Mouse (Mus musculus) inflammation-experienced regulatory T-cells, adult 16 weeks (primary cell): Measurements from ENCODE around the gene Clpsl2. TPM values are rescaled to one million over a fixed set of nuclear protein-coding genes. Genes with fewer than 3 reads are reported as not detected.

Experiments used
- polyA plus RNA-seq: library from polyadenylated mRNA; unstranded; fragments of 100-300 nt; shearing (Covaris generic); gene quantifications from one replicate; pipeline ENCODE4 v1.2.1, GENCODE M21; 2017

The Clpsl2 gene
- polyA plus RNA-seq = not detected

DNA sequence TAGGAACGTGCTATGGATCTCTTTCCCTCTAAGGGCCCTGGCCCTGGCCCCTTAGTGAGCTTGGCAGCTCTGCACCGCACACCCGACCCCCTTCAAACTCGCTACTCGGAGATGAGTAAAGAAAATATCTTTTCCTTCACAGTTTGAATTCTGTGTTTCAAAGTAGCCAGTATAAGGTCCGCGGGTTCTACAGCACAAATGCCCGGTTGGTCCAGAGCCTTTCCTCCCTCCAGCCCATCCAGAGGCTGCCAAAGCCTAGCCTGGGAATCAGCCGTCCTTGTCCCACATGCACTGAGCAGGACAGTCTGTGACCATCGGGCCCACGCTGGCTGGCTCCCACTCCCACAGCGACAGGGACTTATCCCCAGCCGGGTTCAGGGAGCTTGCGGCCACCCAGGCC is at the start of gene Clpsl2:
TSS of gene Clpsl2 (plus strand) at position 301 of the 400 bp plus-strand sequence.

DNA sequence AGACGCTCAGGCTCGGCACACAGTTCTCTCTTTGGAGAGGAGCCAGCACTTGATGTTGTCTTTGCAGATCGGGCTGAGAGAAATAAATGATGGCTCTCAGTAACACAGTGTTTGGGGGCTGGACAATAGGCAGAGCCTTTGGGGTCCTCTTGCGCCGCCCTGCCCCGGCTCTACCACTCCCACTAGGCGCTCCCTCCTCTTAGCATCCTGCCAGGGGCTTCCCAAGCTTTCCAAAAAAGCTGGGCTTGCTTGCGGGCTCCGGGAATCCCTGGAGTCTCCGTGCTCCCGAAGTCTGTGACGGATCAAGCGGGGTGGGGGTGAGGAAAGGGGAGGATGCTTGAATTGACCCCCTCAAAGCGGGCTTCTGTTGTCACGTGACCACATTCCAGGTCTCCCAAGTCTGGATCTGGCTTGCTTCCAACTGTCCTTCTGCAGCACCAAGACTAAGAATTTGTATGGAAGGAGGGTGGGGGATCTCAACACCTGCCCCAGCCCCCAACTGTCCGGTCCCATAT is 31.7 kb upstream of the Clpsl2 start, which contains the start of gene Fkbp5:
TSS of gene Fkbp5 (minus strand) at position 87 of the 515 bp plus-strand sequence.

DNA sequence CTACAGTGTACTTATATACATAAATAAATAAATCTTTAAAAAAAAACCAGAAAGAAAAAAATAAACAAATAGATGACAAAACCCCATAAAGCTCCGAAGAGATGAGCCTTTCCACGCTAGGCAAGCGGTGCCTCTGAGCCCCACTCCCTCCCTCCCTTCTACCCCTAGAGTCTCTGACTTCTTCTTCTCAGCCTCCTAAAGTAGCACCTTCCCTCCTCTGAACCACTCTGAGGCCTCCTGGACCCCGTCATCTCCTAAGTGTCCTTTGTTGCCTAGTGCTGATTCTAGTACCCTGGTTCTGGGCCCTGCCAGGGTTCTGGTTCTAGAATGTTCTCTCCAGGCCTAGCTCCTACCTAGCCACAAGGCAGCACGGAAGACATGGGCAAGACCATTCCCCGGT is 18.7 kb upstream of the Clpsl2 start, which contains the start of gene Armc12:
TSS of gene Armc12 (plus strand) at position 301 of the 400 bp plus-strand sequence.

DNA sequence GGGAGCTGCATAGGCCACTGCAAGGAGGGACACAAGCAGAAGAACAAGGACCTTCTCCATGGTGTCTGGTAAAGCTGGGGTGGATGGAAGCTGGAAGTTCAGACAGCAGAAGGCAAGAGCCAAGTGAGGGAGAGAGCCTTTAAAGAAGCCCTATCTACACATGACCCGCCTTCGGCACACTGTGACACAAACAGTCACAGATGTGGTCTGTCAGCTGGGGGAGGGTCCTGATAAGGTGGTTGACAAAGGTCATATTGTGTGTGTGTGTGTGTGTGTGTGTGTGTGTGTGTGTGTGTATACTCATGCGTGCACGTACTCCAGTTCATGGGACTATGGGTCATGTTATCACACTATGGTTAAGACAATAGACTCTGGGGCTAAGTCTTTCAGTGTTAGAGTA is 11.4 kb downstream of the Clpsl2 start, which contains the start of gene Clps:
TSS of gene Clps (minus strand) at position 169 of the 400 bp plus-strand sequence.

DNA sequence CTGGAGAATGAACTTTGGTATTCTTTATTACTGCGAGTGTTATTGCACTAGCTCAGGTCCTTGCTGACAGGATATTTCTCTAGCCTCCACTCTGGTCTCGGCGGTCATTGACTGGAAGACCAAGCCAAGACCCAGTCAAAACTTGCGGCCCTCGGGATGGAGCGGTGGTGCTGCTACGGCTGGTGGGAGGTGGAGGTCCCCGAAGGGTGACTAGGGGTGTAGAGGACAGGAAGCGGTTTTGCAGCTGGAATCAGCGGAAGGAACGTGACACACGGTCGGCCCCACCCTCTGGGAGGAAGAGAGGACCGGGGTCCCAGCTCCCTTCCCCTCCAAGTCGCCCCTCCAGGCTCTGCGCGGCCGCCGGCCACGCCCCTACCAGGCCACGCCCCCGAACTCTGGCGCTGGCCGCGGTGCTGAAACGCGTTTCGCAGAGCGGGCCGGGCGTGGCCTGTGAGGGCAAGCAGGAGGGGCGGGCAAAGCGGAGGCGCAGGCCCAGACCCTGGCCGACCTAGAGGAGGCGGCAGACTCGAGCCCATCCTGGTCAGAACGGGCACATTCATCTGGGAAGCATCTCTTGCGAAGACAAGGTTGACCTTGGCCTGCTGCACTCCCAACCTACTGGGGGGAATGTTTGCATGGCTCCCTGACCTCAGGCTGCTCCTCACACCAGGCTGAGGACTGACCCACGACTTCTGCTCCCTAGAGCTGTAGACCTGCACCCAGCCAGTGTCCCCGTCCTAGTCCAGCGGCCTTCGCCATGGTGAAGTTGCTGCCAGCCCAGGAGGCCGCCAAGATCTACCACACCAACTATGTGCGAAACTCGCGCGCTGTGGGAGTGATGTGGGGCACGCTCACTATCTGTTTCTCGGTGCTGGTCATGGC is 26.3 kb downstream of the Clpsl2 start, which contains the start of gene Lhfpl5:
TSS of gene Lhfpl5 (plus strand) at position 398 of the 882 bp plus-strand sequence.

Other genes starting within 250 kb of the Clpsl2 start
- gene Fance, start 235.9 kb upstream of the Clpsl2 start, polyA plus RNA-seq = 9.0 TPM
- gene Rpl10a, start 220.9 kb upstream of the Clpsl2 start, polyA plus RNA-seq = 322 TPM
- 0.18 TPM for gene Tead3, start 198.6 kb upstream of the Clpsl2 start, polyA plus RNA-seq
- gene Tulp1, start 184.2 kb upstream of the Clpsl2 start, polyA plus RNA-seq = not detected
- 10.3 TPM for gene Fkbp5, start 31.9 kb upstream of the Clpsl2 start, polyA plus RNA-seq
- gene Armc12, start 18.6 kb upstream of the Clpsl2 start, polyA plus RNA-seq = not detected
- not detected for gene Clps, start 11.4 kb downstream of the Clpsl2 start, polyA plus RNA-seq
- gene Lhfpl5, start 26.2 kb downstream of the Clpsl2 start, polyA plus RNA-seq = 1.00 TPM
- 218 TPM for gene Srpk1, start 73.3 kb downstream of the Clpsl2 start, polyA plus RNA-seq
- 0.49 TPM for gene Slc26a8, start 140.8 kb downstream of the Clpsl2 start, polyA plus RNA-seq
- 18.1 TPM for gene Mapk14, start 141.9 kb downstream of the Clpsl2 start, polyA plus RNA-seq
- 5.8 TPM for gene AC170998.1, start 176.7 kb downstream of the Clpsl2 start, polyA plus RNA-seq
- not detected for gene Mapk13, start 219.9 kb downstream of the Clpsl2 start, polyA plus RNA-seq